Mouse (Mus musculus) heart, embryonic 11.5 days (tissue): ENCODE measurements at regions not wholly inside any gene's neighbourhood (a gene's known extent, or its start where the extent isn't known, plus 50 kb on each side); places are given as distances from the start of the nearest gene placed in this dataset.

Experiments used
- ATAC-seq: fragments of 200-750 bp; cut with Nextera tagmentation; replicated peaks from 2 replicates; pipeline ENCODE4 v1.8.0; 2017; ENCODE audit warnings: moderate library complexity; ENCODE audit not compliant: insufficient number of reproducible peaks, low FRiP score, low TSS enrichment
- H3K27ac ChIP-seq: fragments of 300-500 bp; sonication (generic); 2 replicates; pipeline ENCODE4 v1.5.1; 2014; ENCODE audit warnings: mild to moderate bottlenecking, low read depth, low read length
- H3K27me3 ChIP-seq: fragments of 300-500 bp; sonication (generic); 2 replicates; pipeline ENCODE4 v1.6.1; 2014; ENCODE audit warnings: mild to moderate bottlenecking, low read length, mixed read lengths; ENCODE audit not compliant: control insufficient read depth, insufficient read depth
- H3K36me3 ChIP-seq: fragments of 300-500 bp; sonication (generic); 2 replicates; pipeline ENCODE4 v1.6.1; 2014; ENCODE audit warnings: mild to moderate bottlenecking, low read length, moderate library complexity, mixed read lengths; ENCODE audit not compliant: control insufficient read depth, insufficient read depth
- H3K4me1 ChIP-seq: fragments of 300-500 bp; sonication (generic); 2 replicates; pipeline ENCODE4 v1.6.1; 2014; ENCODE audit warnings: low read length; ENCODE audit not compliant: control insufficient read depth, insufficient read depth
- H3K4me2 ChIP-seq: fragments of 300-500 bp; sonication (generic); 2 replicates; pipeline ENCODE4 v1.6.1; 2014; ENCODE audit warnings: mild to moderate bottlenecking, moderate library complexity
- H3K4me3 ChIP-seq: fragments of 300-500 bp; sonication (generic); 2 replicates; pipeline ENCODE4 v1.5.1; 2014; ENCODE audit warnings: low read depth, low read length
- H3K9ac ChIP-seq: fragments of 300-500 bp; sonication (generic); 2 replicates; pipeline ENCODE4 v1.6.1; 2014; ENCODE audit warnings: mild to moderate bottlenecking, low read depth, low read length, moderate library complexity
- H3K9me3 ChIP-seq: fragments of 300-500 bp; sonication (generic); replicated peaks from 2 replicates; pipeline ENCODE4 v1.6.1; 2016; ENCODE audit warnings: low read length; ENCODE audit not compliant: control insufficient read depth
- WGBS: fragments of 180-500 bp; shearing (Covaris S2); extraction: QIAGEN DNeasy Blood & Tissue Kit; methylation state at CpG from one replicate; pipeline ENCODE4 v1.1.7; 2014; ENCODE audit not compliant: insufficient replicate concordance; 5-methylcytosine and 5-hydroxymethylcytosine counted together

DNA sequence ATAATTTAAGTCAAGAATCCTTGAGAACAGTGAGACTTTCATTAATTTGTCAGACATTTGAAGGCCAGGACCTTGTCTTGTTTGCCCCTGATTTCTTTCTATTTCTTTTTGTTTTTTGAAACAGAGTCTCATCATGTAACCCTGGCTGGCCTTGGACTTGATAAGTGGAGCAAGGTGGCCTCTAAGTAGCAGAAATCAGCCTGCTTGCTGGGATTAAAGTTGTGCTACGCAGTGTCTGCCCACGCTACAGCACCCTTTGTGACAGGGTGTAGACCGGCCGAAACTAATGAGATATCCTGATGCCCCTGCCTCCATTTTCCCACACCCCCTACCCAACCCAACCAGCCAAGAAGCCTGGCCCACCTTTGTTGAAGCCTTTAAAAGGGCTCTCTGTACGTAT, 108.6 kb downstream of the Gja1 start:
- H3K4me2 ChIP-seq, result no peak overlapping the region
- ATAC-seq, result no peak
- no peaks in the 10 kb centered on the region for H3K4me1 ChIP-seq
- no peak overlapping the region for H3K27ac ChIP-seq
- H3K27me3 ChIP-seq, result no peaks in the 10 kb centered on the region
- no peak overlapping the region for H3K9ac ChIP-seq
- H3K9me3 ChIP-seq, result no peaks in the 10 kb centered on the region
- WGBS, result 84% methylated on average over 5 of the region's 5 CpGs
- H3K4me3 ChIP-seq, result no peak overlapping the region
- H3K36me3 ChIP-seq, result no peaks in the 10 kb centered on the region

DNA sequence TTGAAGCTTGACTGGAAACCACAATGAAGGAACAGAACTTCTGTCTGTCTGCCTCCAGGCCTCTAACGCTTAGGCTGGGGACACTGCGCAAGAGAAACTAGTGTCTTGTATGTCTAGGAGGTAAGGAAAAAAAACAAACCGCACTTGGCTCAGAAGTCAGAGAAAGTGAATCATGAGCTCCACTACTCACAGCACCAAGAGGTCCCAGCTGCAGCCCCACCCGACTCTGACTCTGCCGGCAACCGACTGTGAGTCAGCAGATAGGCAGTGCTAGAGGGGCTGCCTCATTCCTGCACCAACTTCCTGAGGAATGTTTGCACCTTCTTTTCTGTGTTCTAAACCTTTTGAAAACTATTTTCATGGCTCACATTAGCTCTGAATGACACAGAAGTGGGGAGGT, 109.5 kb downstream of the Gja1 start:
- H3K9me3 ChIP-seq, result no peaks in the 10 kb centered on the region
- WGBS, result 34% methylated on average over 6 of the region's 6 CpGs
- ATAC-seq, result 0 out of 2 replicates have a peak, but pooled peaks have one; percentile 61

DNA sequence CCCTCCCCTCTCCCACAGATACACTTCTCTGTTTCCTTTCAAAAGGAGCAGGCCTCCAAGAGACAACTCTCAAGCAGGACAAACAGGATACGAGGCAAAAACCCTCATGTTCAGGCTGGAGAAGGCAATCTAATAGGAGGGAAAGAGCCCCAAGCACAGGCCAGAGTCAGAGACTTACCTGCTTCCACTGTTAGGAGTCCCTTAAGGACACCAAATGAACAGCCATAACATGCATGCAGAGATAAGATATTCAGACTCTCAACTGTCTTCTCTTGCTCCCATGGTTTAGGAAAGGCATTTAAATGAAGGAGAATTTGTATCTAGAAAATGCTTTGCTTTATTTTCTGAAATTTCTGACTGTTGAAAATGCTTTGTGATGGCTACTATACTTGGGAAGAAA, 116.3 kb downstream of the Gja1 start:
- H3K36me3 ChIP-seq, result no peaks in the 10 kb centered on the region
- H3K27ac ChIP-seq, result no peak overlapping the region
- H3K9ac ChIP-seq, result no peak overlapping the region
- ATAC-seq, result no peak
- no peaks in the 10 kb centered on the region for H3K9me3 ChIP-seq
- H3K4me2 ChIP-seq, result no peak overlapping the region
- no peaks in the 10 kb centered on the region for H3K27me3 ChIP-seq
- H3K4me3 ChIP-seq, result no peak overlapping the region
- no peaks in the 10 kb centered on the region for H3K4me1 ChIP-seq
- 58% methylated on average over 1 of the region's 1 CpGs for WGBS

More for the DNA sequence above, 109.5 kb downstream of the Gja1 start:
- no peak overlapping the region for H3K27ac ChIP-seq
- H3K9ac ChIP-seq, result no peak overlapping the region
- H3K4me3 ChIP-seq, result no peak overlapping the region
- H3K27me3 ChIP-seq, result no peaks in the 10 kb centered on the region
- no peaks in the 10 kb centered on the region for H3K36me3 ChIP-seq
- H3K4me1 ChIP-seq, result no peaks in the 10 kb centered on the region
- H3K4me2 ChIP-seq, result no peak overlapping the region

DNA sequence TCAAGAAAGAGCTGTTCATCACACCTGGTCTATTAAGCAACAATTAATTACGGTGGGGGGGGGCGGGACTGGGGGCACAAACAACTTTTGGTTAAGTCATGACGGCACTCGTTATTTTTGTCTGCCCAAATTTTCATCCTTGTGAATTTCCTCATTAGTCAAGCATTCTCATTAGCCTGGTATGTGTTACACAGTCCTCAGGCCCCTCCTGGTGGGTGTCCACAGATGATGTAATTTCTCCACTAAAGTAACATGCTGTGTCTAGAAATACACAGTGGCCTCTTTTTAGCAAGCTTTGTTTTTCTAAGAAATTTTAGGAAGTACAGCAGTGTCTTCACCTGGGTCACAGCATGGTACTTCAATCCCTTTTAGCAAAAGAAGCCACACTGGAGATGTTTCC, 118.2 kb downstream of the Gja1 start:
- Histone ChIP-seq H3K9me3 (no peaks in the 10 kb centered on the region), H3K4me2 (no peak overlapping the region), H3K36me3 (no peaks in the 10 kb centered on the region), H3K4me3 (no peak overlapping the region), H3K9ac (no peak overlapping the region), H3K4me1 (no peaks in the 10 kb centered on the region), H3K27me3 (no peaks in the 10 kb centered on the region), H3K27ac (no peak overlapping the region)
- 85% methylated on average over 4 of the region's 4 CpGs for WGBS
- ATAC-seq, result no peak

DNA sequence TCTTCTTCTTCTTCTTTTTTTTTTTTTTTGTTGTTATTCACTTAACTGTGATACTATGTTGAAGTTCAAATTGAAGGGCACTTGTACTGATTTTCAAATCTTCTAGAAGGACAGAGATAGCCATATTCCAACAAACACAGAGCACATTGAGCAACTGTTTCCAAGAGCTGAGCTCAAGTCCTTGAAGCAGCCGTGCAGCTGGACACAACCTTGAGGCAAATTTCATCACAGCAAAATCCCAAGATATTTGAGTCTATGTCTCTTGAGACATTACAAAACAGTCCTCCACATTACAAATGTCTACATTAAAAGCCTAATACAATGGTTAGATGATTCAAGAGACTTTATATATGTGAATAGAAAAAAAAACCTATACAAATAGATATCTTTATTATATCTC, 141.9 kb downstream of the Gja1 start:
- Histone ChIP-seq H3K9ac (no peak overlapping the region), H3K4me1 (no peaks in the 10 kb centered on the region), H3K36me3 (no peaks in the 10 kb centered on the region), H3K4me2 (no peak overlapping the region), H3K27ac (no peak overlapping the region), H3K27me3 (no peaks in the 10 kb centered on the region), H3K4me3 (no peak overlapping the region), H3K9me3 (no peaks in the 10 kb centered on the region)
- no peak for ATAC-seq
- WGBS, result 72% methylated on average over 1 of the region's 1 CpGs

DNA sequence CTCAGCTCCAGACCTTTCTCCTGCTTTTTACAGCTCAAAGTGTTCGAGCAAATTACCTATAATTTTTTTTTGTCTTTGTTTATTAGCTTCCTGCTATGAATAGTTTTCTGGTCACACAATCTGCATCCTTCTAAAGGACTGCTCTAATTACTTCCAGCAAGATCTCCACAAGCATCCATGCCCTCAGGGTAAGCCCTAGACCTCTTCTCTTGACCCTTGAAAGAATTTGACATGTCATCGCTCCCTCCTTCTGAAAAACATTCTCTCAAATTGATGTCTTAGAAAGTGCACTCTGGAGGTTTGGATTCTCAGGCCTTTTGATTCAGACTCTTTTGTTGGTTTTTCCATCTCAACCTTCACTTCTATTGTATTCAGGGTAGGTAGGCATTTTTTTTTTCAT, 148.7 kb downstream of the Gja1 start:
- Histone ChIP-seq H3K9ac (no peak overlapping the region), H3K4me1 (no peaks in the 10 kb centered on the region), H3K27me3 (no peaks in the 10 kb centered on the region), H3K4me2 (no peak overlapping the region), H3K4me3 (no peak overlapping the region), H3K9me3 (no peaks in the 10 kb centered on the region), H3K27ac (no peak overlapping the region), H3K36me3 (no peaks in the 10 kb centered on the region)
- no peak for ATAC-seq
- whole genome bisulfite sequencing, result 76% methylated on average over 2 of the region's 2 CpGs

DNA sequence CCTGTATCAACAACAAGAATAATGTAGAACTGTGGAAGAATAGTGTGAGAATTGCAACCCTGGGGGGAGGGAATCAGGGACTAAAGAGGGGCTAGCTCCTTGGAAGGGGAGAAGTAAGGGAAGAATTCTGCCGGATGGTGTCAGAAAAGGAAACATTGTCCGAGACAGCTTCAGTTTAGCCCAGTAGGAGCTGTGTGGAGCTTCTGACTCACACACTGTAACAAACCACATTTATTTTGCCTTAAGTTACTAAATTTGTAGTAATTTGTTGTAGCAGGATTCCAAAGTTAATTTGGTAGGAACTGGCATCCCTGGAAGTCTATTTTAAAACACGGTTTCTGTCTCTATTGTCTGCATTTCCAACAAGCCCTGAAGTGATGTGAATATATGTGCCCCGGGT, 160.0 kb downstream of the Gja1 start:
- Histone ChIP-seq H3K4me1 (no peaks in the 10 kb centered on the region), H3K27ac (no peak overlapping the region), H3K4me3 (no peak overlapping the region), H3K36me3 (no peaks in the 10 kb centered on the region), H3K9ac (no peak overlapping the region), H3K4me2 (no peak overlapping the region), H3K27me3 (no peaks in the 10 kb centered on the region), H3K9me3 (no peaks in the 10 kb centered on the region)
- ATAC-seq, result no peak
- WGBS, result 59% methylated on average over 4 of the region's 4 CpGs

DNA sequence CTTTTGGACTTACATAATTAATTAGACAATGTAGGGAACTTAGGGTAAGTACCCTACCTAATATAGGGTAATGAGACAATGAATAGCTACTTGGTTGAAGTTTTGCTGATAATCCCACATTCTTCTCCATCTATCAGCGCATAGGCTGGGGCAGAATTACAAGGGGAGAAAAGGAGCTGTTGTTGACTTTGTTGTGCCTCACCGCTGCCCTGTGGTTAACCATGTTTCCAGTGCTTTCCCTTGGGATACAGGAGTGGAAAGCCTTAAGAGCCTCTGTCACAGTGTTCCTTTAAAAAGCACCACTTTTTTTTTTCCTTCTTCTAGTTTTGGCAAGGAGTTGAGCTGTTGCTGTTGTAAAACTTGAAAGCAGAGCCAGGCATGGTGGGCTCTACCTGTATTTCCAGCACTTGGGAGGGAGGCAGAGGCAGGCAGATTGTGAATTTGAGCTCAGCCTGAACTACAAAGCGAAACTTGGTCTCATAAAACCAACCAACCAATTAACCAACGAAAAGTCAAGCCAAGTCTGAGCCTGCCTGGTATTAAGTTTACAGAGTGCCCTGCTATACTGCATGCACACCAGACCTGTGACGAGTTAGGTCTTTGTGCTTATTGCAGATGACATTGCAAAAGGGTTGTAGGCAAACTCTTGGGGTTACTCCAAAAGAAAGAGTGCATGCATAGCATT, 162.8 kb downstream of the Gja1 start:
- no peaks in the 10 kb centered on the region for H3K36me3 ChIP-seq
- no peak overlapping the region for H3K9ac ChIP-seq
- H3K9me3 ChIP-seq, result no peaks in the 10 kb centered on the region
- no peaks in the 10 kb centered on the region for H3K27me3 ChIP-seq
- H3K27ac ChIP-seq, result no peak overlapping the region
- H3K4me2 ChIP-seq, result no peak overlapping the region
- ATAC-seq, result no peak
- no peaks in the 10 kb centered on the region for H3K4me1 ChIP-seq
- no peak overlapping the region for H3K4me3 ChIP-seq
- 82% methylated on average over 5 of the region's 5 CpGs for WGBS

DNA sequence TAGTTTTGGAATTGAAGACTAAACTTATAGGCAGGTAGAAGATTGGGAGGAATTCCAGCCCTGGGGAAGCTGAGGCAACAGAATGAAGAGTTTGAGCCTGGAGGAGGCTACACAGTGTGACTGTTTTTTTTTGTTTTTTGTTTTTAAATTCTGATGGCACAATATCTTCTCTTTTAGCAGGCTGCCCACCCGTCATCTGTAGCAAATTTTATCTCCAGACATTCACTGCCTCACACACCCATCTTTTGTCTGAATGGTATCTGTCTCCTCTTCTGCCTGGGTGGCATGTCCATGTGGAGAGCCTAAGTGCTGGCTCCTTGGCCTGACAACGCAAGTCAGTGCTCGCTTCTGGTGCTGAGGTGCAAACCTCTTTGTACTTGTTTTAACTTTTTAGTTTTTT, 165.0 kb downstream of the Gja1 start:
- whole genome bisulfite sequencing, result 63% methylated on average over 3 of the region's 3 CpGs

More for the DNA sequence above, 165.0 kb downstream of the Gja1 start:
- no peak overlapping the region for H3K4me2 ChIP-seq
- H3K9me3 ChIP-seq, result no peaks in the 10 kb centered on the region
- ATAC-seq, result no peak
- H3K27ac ChIP-seq, result no peak overlapping the region
- H3K9ac ChIP-seq, result no peak overlapping the region
- no peaks in the 10 kb centered on the region for H3K27me3 ChIP-seq
- H3K4me3 ChIP-seq, result no peak overlapping the region
- H3K4me1 ChIP-seq, result no peaks in the 10 kb centered on the region
- no peaks in the 10 kb centered on the region for H3K36me3 ChIP-seq
